Mouse (Mus musculus) liver, adult 2 months (tissue): ENCODE data around the gene Rtl1.

Source experiments
- CTCF ChIP-seq: fragments of 200-500 bp; IDR thresholded peaks from 2 replicates; pipeline ENCODE4 v1.5.1; 2011; ENCODE audit warnings: low read depth, low read length, control low read depth
- POLR2A ChIP-seq: fragments of 200-500 bp; IDR thresholded peaks from 2 replicates; pipeline ENCODE4 v1.6.1; 2011; ENCODE audit warnings: low read length, control low read depth; ENCODE audit not compliant: insufficient read depth; ENCODE audit errors: extremely low read depth

DNA sequence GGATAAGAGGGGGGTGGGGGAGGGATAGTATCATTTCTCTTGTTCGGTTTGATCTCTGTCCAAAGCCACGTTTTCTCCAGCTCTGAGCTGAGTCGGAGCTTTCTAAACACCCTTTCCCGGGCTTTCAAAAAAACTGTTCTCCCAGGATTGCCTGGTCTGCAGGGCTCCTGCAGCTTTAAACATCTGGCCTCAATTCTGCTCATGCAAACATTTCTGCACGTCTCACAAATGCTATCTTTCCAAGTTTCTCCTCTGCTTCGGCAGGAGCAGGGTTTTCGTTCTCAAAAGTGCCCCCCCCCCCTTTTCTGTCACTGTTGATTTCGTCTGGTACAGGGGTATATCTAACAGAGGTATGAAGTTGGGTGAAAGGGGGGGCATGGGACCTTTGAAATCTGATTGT is 3.9 kb downstream of the Rtl1 start:
- TF ChIP-seq CTCF (no peak), POLR2A (no peak)
